ENCODE assay signal across 8 mouse cellular contexts in genomic region chr12:52503456-52504320, GRCm38 (mm10). TPM values are rescaled to one million over a fixed set of nuclear protein-coding genes. Genes with fewer than 3 reads are reported as not detected.
DNase-seq lines count a peak whose midpoint lies in the region; ATAC-seq and TF ChIP-seq lines count a peak whose summit lies in the region.

Gene Arhgap5 (plus strand): TSS chr12:52503972.

- peak; percentile 96 for TF ChIP-seq POLR2A in heart, adult 2 months (IDR thresholded peaks at IDR 0.05; ENCODE audit: insufficient read depth, low read depth, low read length)

- peak within 1 kb of the TSS; percentile 100 for H3K27ac ChIP-seq in embryonic facial prominence, embryonic 14.5 days (replicated peaks; ENCODE audit: low read depth, low read length)
- H3K27ac ChIP-seq in heart, adult 2 months: peak within 1 kb of the TSS; percentile 97
- H3K27ac ChIP-seq in limb, embryonic 13.5 days: peak within 1 kb of the TSS; percentile 100
- peak within 1 kb of the TSS; percentile 99 for H3K27ac ChIP-seq in midbrain, embryonic 16.5 days (ENCODE audit: low read length)

- 0% methylated on average over 20 of the region's 119 CpGs for WGBS in embryonic facial prominence, embryonic 14.5 days
- under 1% methylated on average over 82 of the region's 119 CpGs for WGBS in heart, adult 2 months
- under 1% methylated on average over 57 of the region's 119 CpGs for WGBS in limb, embryonic 13.5 days
- WGBS in midbrain, embryonic 16.5 days: under 1% methylated on average over 80 of the region's 119 CpGs

- no peaks in the 10 kb centered on the region for H3K36me3 ChIP-seq in embryonic facial prominence, embryonic 14.5 days (ENCODE audit: control insufficient read depth, insufficient read depth, low read length)
- peaks cover 5% of the 10 kb centered on the region for H3K36me3 ChIP-seq in heart, adult 2 months (ENCODE audit: control insufficient read depth, insufficient read depth, low read length)
- no peaks in the 10 kb centered on the region; the same call in 1 of the 2 replicates for H3K36me3 ChIP-seq in limb, embryonic 13.5 days
- H3K36me3 ChIP-seq in midbrain, embryonic 16.5 days (ENCODE audit: control insufficient read depth, insufficient read depth, low read length): no peaks in the 10 kb centered on the region

- no peaks in the 10 kb centered on the region for H3K27me3 ChIP-seq in embryonic facial prominence, embryonic 14.5 days (replicated peaks; ENCODE audit: control insufficient read depth, insufficient read depth, low read length)
- H3K27me3 ChIP-seq in heart, adult 2 months (ENCODE audit: control insufficient read depth, insufficient read depth, low read length): no peaks in the 10 kb centered on the region
- no peaks in the 10 kb centered on the region for H3K27me3 ChIP-seq in limb, embryonic 13.5 days
- H3K27me3 ChIP-seq in midbrain, embryonic 16.5 days (ENCODE audit: control insufficient read depth, insufficient read depth, low read depth, low read length): no peaks in the 10 kb centered on the region

- H3K9ac ChIP-seq in embryonic facial prominence, embryonic 14.5 days (ENCODE audit: low read depth, low read length): peak within 1 kb of the TSS; percentile 99
- peak within 1 kb of the TSS; percentile 99 for H3K9ac ChIP-seq in heart, adult 2 months (ENCODE audit: low read depth, low read length)
- H3K9ac ChIP-seq in limb, embryonic 13.5 days: peak within 1 kb of the TSS; percentile 99
- H3K9ac ChIP-seq in midbrain, embryonic 16.5 days (ENCODE audit: low read depth, low read length): peak within 1 kb of the TSS; percentile 97

- peak; percentile 96 for DNase-seq in 3T3-L1 (ENCODE audit: low read depth, low spot score)
- peak; percentile 91 to 93 for DNase-seq in adrenal gland, postnatal 4 days (ENCODE audit: low spot score in 2 of 2)
- DNase-seq in embryonic facial prominence, embryonic 14.5 days (ENCODE audit: low spot score): peak; percentile 97
- DNase-seq in heart, adult 2 months: peak; percentile 94 to 97
- DNase-seq in kidney, adult 8-10 months: peak; percentile 94 to 96
- DNase-seq in spleen, postnatal 10 days (ENCODE audit: low spot score in 2 of 2): peak; percentile 39 to 66

- H3K4me2 ChIP-seq in embryonic facial prominence, embryonic 14.5 days (ENCODE audit: low read depth, low read length): peak within 1 kb of the TSS; percentile 70
- H3K4me2 ChIP-seq in limb, embryonic 13.5 days (replicated peaks): peak within 1 kb of the TSS; percentile 78
- H3K4me2 ChIP-seq in midbrain, embryonic 16.5 days (ENCODE audit: low read length): peak within 1 kb of the TSS; percentile 93

- TF ChIP-seq EP300 in heart, adult 2 months (IDR thresholded peaks at IDR 0.05; ENCODE audit: insufficient read depth, low read depth, low read length): peak; percentile 79

- H3K4me1 ChIP-seq in embryonic facial prominence, embryonic 14.5 days (ENCODE audit: control insufficient read depth, insufficient read depth, low read length): peaks cover 9% of the 10 kb centered on the region
- H3K4me1 ChIP-seq in heart, adult 2 months (ENCODE audit: control insufficient read depth, insufficient read depth, low read length): no peaks in the 10 kb centered on the region; the same call in 1 of the 2 replicates
- H3K4me1 ChIP-seq in limb, embryonic 13.5 days: peaks cover 28% of the 10 kb centered on the region
- H3K4me1 ChIP-seq in midbrain, embryonic 16.5 days (ENCODE audit: control insufficient read depth, insufficient read depth, low read length): peaks cover 18% of the 10 kb centered on the region

- no peak for TF ChIP-seq CTCF in heart, adult 2 months (IDR thresholded peaks at IDR 0.05)

- no peaks in the 10 kb centered on the region for H3K9me3 ChIP-seq in embryonic facial prominence, embryonic 14.5 days (ENCODE audit: control insufficient read depth, low read length)
- no peaks in the 10 kb centered on the region for H3K9me3 ChIP-seq in limb, embryonic 13.5 days
- no peaks in the 10 kb centered on the region for H3K9me3 ChIP-seq in midbrain, embryonic 16.5 days (replicated peaks; ENCODE audit: control insufficient read depth, low read length, poor library complexity, severe bottlenecking)

- H3K79me2 ChIP-seq in heart, adult 2 months (replicated peaks; ENCODE audit: control insufficient read depth, insufficient read depth, low read length): 0 out of 2 replicates have a peak, but pooled peaks cover 1% of the 10 kb centered on the region

- peak within 1 kb of the TSS; percentile 98 for H3K4me3 ChIP-seq in embryonic facial prominence, embryonic 14.5 days (ENCODE audit: low read depth, low read length)
- H3K4me3 ChIP-seq in heart, adult 2 months: peak within 1 kb of the TSS; percentile 88
- peak within 1 kb of the TSS; percentile 95 for H3K4me3 ChIP-seq in limb, embryonic 13.5 days
- H3K4me3 ChIP-seq in midbrain, embryonic 16.5 days (ENCODE audit: low read depth, low read length): peak within 1 kb of the TSS; percentile 97

- ATAC-seq in embryonic facial prominence, embryonic 14.5 days (ENCODE audit: low read depth): peak; percentile 95
- peak; percentile 96 for ATAC-seq in limb, embryonic 13.5 days (ENCODE audit: low FRiP score, low read depth)
- ATAC-seq in midbrain, embryonic 16.5 days: peak; percentile 98

- intact Hi-C loops in heart, adult 2 months (cut with DNase I): loop anchor here (1.0 to 5.0 kb wide), 4 partner anchors 100 to 391 kb away; no protein-coding TSS in a partner anchor

RNA-seq across cellular contexts. Expression of gene Arhgap5, which starts in this region (rescaled TPM):
- 10 to 100 TPM; 93.3 to 97.1 TPM for total RNA-seq in adrenal gland, postnatal 4 days (2021)
- polyA plus RNA-seq in embryonic facial prominence, embryonic 14.5 days (2014; fragmentation: Nextera tagmentation; extraction: Ambion mirVana): 54.6 and 57.0 TPM in 2 replicates
- 10 to 100 TPM; 72.2 to 81.3 TPM for total RNA-seq in heart, adult 2 months (2021)
- polyA plus RNA-seq in heart, adult 2 months (2012; rRNA removed): 7.3 and 17.5 TPM in 2 replicates
- polyA plus RNA-seq in limb, embryonic 13.5 days (2015; fragmentation: Nextera tagmentation; extraction: Ambion mirVana): 49.4 and 54.8 TPM in 2 replicates
- polyA plus RNA-seq in midbrain, embryonic 16.5 days (2015; fragmentation: Nextera tagmentation; extraction: Ambion mirVana): 35.0 and 36.4 TPM in 2 replicates

Comparison
In these comparisons a context has a peak if more than half of its experiments do, and no peak if none do; other contexts are left out.
1. Peak in every context shown above with its lines: DNase-seq, ATAC-seq, H3K4me3 ChIP-seq and H3K27ac ChIP-seq.